Mouse (Mus musculus): ENCODE data around the gene Ngfr. TPM values are rescaled to one million over a fixed set of nuclear protein-coding genes. Genes with fewer than 3 reads are reported as not detected.

The Ngfr gene
- total RNA-seq, 2 experiments from 2014 or later, result 1.8 to 1.9 TPM

DNA sequence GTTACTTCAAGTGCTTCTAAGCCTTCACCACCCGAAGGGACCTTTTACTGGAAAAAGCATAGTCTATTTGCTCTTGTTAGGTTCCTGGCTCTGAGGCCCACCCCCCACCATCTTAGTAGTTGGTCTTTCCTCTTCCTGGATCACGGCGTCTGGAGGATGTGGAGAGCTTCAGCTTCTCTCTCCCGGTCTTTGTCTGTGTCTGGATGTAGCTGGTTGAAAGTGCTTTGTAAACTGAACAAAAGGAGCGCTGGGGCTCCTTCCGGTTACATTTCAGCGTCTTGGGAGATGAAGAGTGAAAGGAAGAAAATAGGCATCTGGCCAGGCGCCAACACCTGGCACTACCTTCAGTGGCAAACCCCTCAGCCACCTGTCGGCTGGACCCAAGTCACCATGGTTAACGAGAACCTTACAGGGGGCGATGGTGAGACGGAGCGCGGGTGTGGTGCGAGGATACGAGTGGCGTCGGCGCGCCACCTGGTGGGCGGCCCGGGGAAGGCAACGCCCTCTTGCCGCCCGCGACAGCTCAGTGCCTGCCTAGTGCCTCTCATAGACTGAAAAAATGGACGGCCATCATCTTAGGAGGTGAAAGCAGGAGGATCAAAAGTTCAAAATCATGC, 67.0 kb downstream of the Ngfr start:
- peak; percentile 78 to 92 for DNase-seq (ENCODE audit: low spot score in 2 of 2)

DNA sequence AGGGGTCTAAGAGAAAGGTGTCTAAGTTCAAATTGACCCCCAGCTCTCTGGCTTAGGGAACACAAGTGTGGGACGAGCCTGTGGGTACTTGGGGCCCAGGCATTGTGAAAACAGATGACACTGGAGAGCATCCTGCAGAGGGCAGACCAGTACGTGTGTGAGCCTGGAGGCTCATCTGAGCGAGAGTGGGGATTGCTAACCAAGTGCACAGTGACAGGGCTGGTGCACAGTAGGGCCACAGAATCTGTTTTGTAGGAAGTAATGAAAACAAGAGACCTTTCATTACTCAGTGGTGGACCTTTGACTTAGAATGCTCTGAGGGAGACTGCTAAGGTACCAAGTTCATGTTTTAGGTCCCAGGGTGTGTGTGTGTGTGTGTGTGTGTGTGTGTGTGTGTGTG, 67.5 kb downstream of the Ngfr start:
- DNase-seq (ENCODE audit: low spot score in 2 of 2), result no peak

GRCm38 (mm10) chr11:95519299-95519698, 68.2 kb downstream of the Ngfr start:
- no peak for DNase-seq (ENCODE audit: low spot score in 2 of 2)

Other genes starting within 250 kb of the Ngfr start
- 10 to 100 TPM; 58.5 to 68.8 TPM for gene Slc35b1, start 203.0 kb downstream of the Ngfr start, total RNA-seq (2021)
- 100 to 1,000 TPM; 174 to 181 TPM for gene Spop, start 173.7 kb downstream of the Ngfr start, total RNA-seq (2021)
- gene Nxph3, start 73.2 kb downstream of the Ngfr start, total RNA-seq (2021), result 10 to 100 TPM; 16.5 to 26.3 TPM
- gene Phb, start 79.2 kb upstream of the Ngfr start, total RNA-seq (2021), result 100 to 1,000 TPM in 1 of 2 experiments, 10 to 100 TPM in 1; 99.0 to 102 TPM
- gene Zfp652, start 124.9 kb upstream of the Ngfr start, total RNA-seq (2021), result 10 to 100 TPM; 45.1 to 50.3 TPM
- 1 to 10 TPM; 1.4 to 1.5 TPM for gene B130006D01Rik, start 135.9 kb upstream of the Ngfr start, total RNA-seq (2021)
- gene Phospho1, start 236.8 kb upstream of the Ngfr start, total RNA-seq (2021), result 10 to 100 TPM; 48.7 to 52.6 TPM
- gene Gngt2, start 249.5 kb upstream of the Ngfr start, total RNA-seq (2021), result 1 to 10 TPM; 2.0 to 5.1 TPM

Data from layer of hippocampus, adult 18-20 months (tissue).